Mouse (Mus musculus) megakaryocyte, embryonic 14.5 days (primary cell): ENCODE data around the gene Commd1.

Experiments used
- FLI1 ChIP-seq: IDR thresholded peaks from 2 replicates; pipeline ENCODE4 v1.6.1; 2012; ENCODE audit warnings: low read length, inconsistent platforms, mixed read lengths
- GATA1 ChIP-seq: IDR thresholded peaks from 3 replicates; pipeline ENCODE4 v1.6.1; 2012; ENCODE audit warnings: mixed read lengths, low read length, inconsistent platforms, borderline replicate concordance

DNA sequence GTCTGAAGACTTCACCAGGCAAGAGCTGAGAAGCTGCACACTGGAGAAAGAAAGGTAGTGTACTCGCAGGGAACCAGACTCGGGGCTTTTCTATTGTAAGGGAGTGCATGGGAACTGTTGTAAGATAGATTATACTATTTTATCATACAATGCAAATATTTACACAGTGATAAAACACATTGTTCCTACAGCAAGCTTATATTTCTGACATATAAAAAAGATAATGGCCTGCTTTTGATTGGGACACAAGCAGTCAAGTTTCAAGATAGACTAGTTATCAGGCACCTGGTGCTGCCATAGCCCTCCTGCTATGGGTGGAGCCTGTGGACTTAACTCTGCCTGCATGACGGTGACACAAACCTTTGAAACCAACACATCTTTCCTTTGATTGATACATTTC, 46.8 kb upstream of the Commd1 start:
- no peak for TF ChIP-seq GATA1
- no peak for TF ChIP-seq FLI1
